Comparison of ENCODE assay signal across 8 mouse cellular contexts in the genomic region with DNA sequence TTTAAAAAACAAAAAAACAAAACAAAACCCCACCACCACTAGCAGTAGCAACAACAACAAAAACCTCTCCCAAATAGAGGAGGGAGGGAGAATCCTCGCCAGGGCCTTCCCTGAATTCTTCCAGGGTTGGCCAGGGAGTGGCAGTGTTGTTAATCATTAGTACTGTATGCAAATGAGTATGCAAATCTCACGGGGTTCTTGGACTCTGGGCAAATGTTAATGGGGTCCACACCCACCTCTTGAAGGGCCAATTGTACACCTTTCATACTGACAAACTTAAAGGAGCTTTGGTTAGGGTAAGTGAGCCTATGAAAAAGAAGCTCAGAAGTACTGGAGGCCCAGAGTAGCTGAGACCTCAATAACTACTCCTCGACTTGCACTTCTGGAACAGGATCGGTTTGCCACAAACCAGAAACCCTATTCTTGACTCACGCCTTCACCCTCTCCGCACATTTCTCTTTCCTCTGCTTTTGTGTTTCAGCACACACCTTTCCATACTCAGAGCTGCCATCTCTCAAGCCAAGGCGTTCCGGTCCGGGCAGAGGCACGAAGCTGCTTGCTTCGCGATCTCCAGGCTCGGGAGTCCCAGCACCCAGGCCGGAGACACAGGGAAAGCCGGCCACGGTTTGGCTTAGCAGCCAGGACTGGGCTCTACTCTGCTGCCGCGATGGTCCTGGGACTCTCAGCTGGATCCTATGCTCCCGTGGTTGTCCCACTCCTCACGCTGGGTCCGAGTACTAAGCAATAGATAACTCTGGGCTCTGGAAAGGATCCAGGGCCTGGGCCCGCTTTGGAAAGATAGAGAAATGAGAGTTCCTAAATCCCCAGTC. TPM values are rescaled to one million over a fixed set of nuclear protein-coding genes. Genes with fewer than 3 reads are reported as not detected.
DNase-seq lines count a peak whose midpoint lies in the region; ATAC-seq lines count a peak whose summit lies in the region.

No protein-coding gene starts in this region.

- no peaks in the 10 kb centered on the region for H3K36me3 ChIP-seq in intestine, embryonic 14.5 days (ENCODE audit: control insufficient read depth, insufficient read depth, low read length)
- no peaks in the 10 kb centered on the region for H3K36me3 ChIP-seq in midbrain, embryonic 15.5 days (replicated peaks)

- H3K4me3 ChIP-seq in intestine, embryonic 14.5 days (ENCODE audit: low read depth, low read length), result peak overlapping the region; percentile 63
- peak overlapping the region; percentile 65 for H3K4me3 ChIP-seq in midbrain, embryonic 15.5 days

- peak overlapping the region; percentile 69 for H3K9ac ChIP-seq in intestine, embryonic 14.5 days (ENCODE audit: low read length)
- H3K9ac ChIP-seq in midbrain, embryonic 15.5 days, result peak overlapping the region; percentile 72; the same call in 1 of the 2 replicates

- H3K4me2 ChIP-seq in intestine, embryonic 14.5 days (ENCODE audit: low read length), result peak overlapping the region; percentile 97
- peak overlapping the region; percentile 86 for H3K4me2 ChIP-seq in midbrain, embryonic 15.5 days

- H3K27me3 ChIP-seq in intestine, embryonic 14.5 days (replicated peaks; ENCODE audit: control insufficient read depth, insufficient read depth, low read length), result peaks cover 49% of the 10 kb centered on the region
- no peaks in the 10 kb centered on the region; the same call in 1 of the 2 replicates for H3K27me3 ChIP-seq in midbrain, embryonic 15.5 days (replicated peaks)

- peaks cover 17% of the 10 kb centered on the region for H3K4me1 ChIP-seq in intestine, embryonic 14.5 days (replicated peaks; ENCODE audit: control insufficient read depth, insufficient read depth, low read length)
- peaks cover 40% of the 10 kb centered on the region for H3K4me1 ChIP-seq in midbrain, embryonic 15.5 days

- intact Hi-C loops in left cerebral cortex, postnatal 10 days (cut with DNase I), result loop anchor here (5.0 kb wide), 1 partner anchor 196 kb away; no protein-coding TSS in a partner anchor

- 2% methylated on average over 22 of the region's 22 CpGs for WGBS in intestine, embryonic 14.5 days
- 1% methylated on average over 22 of the region's 22 CpGs for WGBS in midbrain, embryonic 15.5 days

- ATAC-seq in intestine, embryonic 14.5 days (replicated peaks; ENCODE audit: low FRiP score, low TSS enrichment, low read depth), result no peak
- ATAC-seq in midbrain, embryonic 15.5 days (replicated peaks), result peak; percentile 18

- H3K27ac ChIP-seq in intestine, embryonic 14.5 days (ENCODE audit: low read depth), result peak overlapping the region; percentile 79
- peak overlapping the region; percentile 84 for H3K27ac ChIP-seq in midbrain, embryonic 15.5 days

- no peaks in the 10 kb centered on the region for H3K9me3 ChIP-seq in intestine, embryonic 14.5 days (ENCODE audit: control insufficient read depth, low read length)
- H3K9me3 ChIP-seq in midbrain, embryonic 15.5 days, result no peaks in the 10 kb centered on the region

- peak; percentile 49 for DNase-seq in adrenal gland, adult 2 months
- peak; percentile 62 for DNase-seq in cerebellum, adult 8-10 months
- peak; percentile 53 to 77 for DNase-seq in frontal cortex, adult 2 months (ENCODE audit: extremely low spot score in 1 of 2, low spot score in 1 of 2)
- DNase-seq in intestine, embryonic 14.5 days (ENCODE audit: low spot score), result peak; percentile 76
- peak; percentile 45 to 49 for DNase-seq in left cerebral cortex, postnatal 10 days (ENCODE audit: extremely low spot score in 1 of 2, low spot score in 2 of 2)
- DNase-seq in yolk sac, embryonic 10.5 days (ENCODE audit: low spot score), result peak; percentile 17
- no peak for DNase-seq in spleen, postnatal 10 days (ENCODE audit: low spot score in 2 of 2)

RNA-seq across cellular contexts. Expression of gene Kcnd3, which starts 1.3 kb away (rescaled TPM):
- total RNA-seq in adrenal gland, adult 2 months (2021), result 1 to 10 TPM; 4.1 to 9.5 TPM
- 2.3 and 3.5 TPM in 2 replicates for polyA plus RNA-seq in adrenal gland, adult 2 months (2012; rRNA removed)
- 39.8 and 42.6 TPM in 2 replicates for polyA plus RNA-seq in frontal cortex, adult 2 months (2012; rRNA removed)
- polyA plus RNA-seq in intestine, embryonic 14.5 days (2014; fragmentation: Nextera tagmentation; extraction: Ambion mirVana), result 8.9 and 9.1 TPM in 2 replicates
- total RNA-seq in left cerebral cortex, postnatal 10 days (2021), result 10 to 100 TPM; 31.5 to 36.4 TPM
- polyA plus RNA-seq in midbrain, embryonic 15.5 days (2015; fragmentation: Nextera tagmentation; extraction: Ambion mirVana), result 12.5 and 12.8 TPM in 2 replicates

Comparison
In these comparisons a context has a peak if more than half of its experiments do, and no peak if none do; other contexts are left out.
1. DNase-seq: peak in adrenal gland, adult 2 months (single experiment), cerebellum, adult 8-10 months (single experiment), frontal cortex, adult 2 months (2 of 2), intestine, embryonic 14.5 days (single experiment), left cerebral cortex, postnatal 10 days (2 of 2) and yolk sac, embryonic 10.5 days (single experiment); none in spleen, postnatal 10 days (0 of 2).